Mouse (Mus musculus) cerebral cortex, adult 2 months (tissue): Measurements from ENCODE around the gene Ranbp1.

Source experiments
- WGBS: fragments of 180-500 bp; shearing (Covaris S2); methylation state at CpG from one replicate; pipeline ENCODE4 v1.1.7; 2018; 5-methylcytosine and 5-hydroxymethylcytosine counted together

Ranbp1 gene

DNA sequence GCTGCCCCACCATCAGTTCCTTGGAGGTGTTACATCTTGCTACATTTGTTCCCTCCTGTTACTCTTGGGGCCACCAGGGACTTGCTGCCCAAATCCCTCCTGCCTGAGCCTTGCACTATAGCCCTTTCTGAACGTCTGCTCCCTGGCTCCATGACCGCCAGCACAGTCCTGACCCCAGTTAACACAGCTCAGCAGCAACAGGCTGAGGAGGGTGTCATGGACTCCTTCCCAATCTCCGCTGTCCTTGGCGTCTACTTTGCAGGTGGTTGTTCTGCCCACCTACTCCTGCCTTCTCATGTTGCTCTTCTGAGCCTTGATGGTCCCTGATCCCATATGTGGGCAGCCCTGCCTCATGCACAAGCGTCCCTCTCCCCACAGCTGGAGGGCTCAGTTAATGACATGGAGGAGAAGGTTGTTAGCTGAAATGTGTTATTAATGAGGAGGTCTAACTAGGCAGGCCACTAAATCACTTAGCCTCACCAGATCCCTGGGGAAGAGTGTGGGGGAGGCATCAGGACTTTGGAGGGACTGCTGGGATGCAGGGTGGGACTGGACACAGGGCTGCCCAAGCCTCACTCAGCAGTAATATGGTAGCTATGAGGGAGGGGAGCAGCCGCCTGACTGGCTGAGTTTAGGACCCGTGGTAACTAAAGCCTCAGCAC lies 45.0 kb downstream of the Ranbp1 start:
- WGBS = 70% methylated on average over 7 of the region's 7 CpGs

DNA sequence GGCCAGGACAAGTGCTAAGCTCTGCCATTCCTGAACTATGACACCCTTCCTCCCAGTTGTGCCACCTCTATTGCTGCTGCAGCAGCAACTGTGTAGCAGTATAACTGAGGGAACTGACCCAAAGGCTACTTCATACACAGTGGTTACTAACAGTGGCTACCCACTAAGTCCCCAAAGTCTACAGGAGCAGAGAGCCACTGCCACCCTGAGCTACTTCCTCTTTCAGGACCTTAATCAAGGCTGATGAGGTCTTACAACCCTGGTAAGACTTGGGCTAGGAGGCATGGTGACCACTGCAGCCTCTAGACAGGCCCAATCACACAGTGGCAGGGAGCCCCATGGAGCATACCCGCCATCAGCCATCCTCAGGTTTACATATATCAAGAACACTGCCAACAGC lies 46.5 kb downstream of the Ranbp1 start:
- WGBS = 93% methylated on average over 1 of the region's 1 CpGs

DNA sequence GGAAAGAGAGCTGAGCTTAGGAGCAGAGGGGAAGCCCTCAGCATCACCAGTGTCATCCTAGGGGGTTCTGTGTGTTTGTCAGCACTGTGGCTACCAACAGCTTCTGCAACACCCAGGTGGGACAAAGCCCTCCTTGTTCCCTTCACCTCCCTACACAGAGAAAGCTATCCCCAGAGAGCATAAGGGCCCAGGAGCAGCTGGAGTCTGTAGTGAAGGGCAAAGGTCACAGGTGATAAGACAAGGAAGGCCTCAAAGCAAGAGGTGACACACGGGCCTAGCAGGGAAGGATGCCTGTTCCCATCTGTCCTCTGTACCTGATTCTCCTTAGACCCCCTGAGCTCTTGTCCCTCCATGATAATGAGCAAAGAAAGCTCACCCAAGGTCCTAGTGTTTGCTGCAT lies 46.9 kb downstream of the Ranbp1 start:
- WGBS = 85% methylated on average over 1 of the region's 1 CpGs

DNA sequence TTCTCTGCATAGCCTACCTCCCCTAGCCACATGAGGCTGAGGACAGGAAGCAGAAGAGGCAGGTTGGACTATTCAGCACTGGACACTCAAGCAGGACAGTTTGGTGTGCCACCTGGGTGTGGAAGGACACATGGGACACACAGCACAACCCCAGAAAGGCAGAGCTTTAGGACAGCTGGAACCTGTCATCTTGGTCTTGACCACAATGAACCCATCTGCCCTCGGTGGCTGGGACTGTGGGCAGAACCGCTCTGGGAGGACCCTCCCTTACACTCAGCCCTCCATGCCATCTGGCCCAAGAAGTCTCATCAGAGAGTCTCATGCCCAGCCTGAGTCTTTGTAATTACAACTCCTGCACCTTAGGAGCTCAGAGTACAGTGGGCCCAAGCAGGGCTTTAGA lies 48.5 kb downstream of the Ranbp1 start:
- WGBS = 97% methylated on average over 2 of the region's 2 CpGs

DNA sequence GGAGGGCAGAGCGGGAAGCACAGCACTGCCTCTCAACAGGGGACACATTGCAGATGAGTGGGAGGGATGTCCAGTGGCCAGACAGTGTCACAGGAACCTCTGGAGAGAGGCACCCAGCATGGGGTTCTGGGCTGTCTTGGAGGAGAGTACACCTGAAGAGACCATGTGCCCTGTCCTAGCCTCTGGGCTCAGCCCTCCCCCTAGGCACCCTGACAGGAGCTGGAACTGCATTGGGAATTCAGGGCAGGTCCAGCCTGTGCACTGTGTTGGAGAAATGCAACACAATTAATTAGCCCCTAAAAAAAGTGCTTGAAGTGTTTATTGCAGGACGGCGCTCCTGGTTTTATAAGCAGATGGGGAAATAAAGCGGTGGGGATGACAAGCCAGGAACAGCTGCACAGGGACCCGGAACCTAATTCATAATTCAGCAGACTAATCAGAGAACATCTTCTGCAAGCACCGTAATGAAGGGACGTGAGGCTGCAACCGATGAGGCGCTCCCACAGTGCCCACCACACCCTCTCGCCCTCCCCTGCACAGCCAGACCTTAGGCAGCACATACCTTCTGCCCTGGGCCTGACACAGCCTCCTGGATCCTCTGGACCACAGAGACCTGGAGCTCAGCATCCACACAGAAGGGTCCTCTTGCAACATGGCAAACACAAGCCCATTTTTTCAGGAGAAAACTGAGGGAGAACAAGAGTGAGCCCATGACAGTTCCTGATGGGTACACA lies 50.0 kb downstream of the Ranbp1 start:
- 61% methylated on average over 10 of the region's 10 CpGs for WGBS

DNA sequence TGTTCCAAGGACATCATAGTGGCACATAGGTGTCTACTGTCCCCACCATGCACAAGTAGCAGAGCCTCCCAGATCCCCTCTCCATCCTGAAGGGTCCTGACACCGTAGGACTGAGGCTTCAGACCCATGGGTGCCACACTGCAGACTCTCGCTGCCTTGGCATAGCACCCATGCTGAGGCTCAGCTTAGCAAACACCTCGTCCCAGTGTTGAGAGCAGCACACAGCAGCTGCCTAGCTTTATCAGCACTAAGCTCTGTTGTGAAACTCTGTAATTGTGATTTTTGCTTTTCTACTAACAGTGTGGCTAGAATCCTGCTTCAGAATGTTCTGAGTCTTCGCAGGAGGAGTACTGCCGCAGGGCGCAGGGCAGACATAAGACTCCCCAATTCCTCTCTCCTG lies 50.7 kb downstream of the Ranbp1 start:
- WGBS = 64% methylated on average over 6 of the region's 6 CpGs

DNA sequence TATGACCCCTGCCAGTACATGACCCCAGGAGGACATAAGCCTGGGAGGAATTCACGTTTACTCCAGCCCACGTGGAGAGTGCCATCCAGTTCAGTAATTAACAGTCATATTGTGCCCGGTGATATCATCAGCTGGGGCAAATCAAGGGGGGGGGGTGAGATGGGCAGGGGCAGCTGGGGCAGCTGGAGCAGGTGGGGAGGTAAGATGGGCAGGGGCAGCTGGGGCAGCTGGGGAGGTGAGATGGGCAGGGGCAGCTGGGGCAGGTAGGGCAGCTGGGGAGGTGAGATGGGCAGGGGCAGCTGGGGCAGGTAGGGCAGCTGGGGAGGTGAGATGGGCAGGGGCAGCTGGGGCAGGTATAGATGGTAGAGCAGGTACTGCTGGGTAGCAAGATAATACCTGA lies 53.0 kb downstream of the Ranbp1 start:
- WGBS = 22% methylated on average over 3 of the region's 3 CpGs

DNA sequence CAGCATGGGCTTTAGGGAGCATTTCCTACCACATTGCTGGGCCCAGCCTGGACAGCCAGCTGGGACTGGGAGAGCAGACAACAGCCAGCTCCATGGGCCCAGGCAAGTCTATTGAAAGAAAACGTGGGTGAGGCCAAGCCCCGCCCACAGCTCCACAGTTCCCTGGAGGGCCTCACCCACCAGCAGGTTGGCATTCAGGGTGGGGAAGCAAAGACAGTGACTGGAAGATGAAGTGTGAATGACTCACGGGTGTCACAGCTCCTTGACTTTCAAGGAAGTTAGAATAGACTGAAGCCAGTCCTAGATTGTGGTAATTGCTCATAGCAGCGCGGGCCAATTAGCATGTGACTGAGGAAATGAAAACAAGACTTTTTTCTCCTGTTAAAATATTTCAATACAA lies 53.5 kb downstream of the Ranbp1 start:
- 13% methylated on average over 5 of the region's 5 CpGs for WGBS

DNA sequence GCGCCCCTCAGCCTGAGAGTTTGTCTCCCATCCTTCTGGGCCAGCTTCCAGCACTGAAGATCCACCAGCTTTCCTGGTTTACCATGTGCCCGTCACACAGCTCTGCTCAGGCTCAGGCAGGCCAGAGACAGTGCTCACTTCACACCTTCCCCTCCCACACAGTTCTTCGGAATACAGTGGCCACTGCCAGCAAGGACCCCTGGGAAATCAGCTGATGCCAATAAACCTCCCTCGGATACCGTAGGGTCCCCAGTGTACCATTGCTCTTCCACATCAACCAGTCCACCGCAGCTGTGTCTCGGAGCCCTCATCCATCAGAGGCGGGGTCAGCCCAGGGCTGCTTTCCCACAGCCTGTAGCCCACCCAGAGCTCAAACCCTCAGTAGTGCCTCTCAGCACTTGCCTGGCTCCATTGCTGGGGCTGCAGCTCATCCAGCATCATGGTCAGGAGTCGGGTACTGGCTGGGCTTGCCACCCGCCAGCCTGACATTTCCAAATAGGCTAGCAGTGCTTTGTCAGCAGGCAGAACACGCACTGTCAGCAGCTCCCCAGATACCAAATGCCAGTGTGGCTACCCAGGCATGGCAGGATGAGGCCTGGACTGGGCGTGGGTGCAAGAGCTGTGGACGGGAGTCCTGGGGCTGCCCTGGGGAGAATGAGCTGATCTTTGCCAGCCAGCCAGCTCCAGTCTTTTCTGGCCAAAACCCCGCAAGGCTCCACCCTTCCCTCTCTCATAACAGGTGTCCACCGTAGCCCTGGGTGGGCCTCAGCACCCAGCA lies 54.1 kb downstream of the Ranbp1 start:
- 47% methylated on average over 15 of the region's 15 CpGs for WGBS

DNA sequence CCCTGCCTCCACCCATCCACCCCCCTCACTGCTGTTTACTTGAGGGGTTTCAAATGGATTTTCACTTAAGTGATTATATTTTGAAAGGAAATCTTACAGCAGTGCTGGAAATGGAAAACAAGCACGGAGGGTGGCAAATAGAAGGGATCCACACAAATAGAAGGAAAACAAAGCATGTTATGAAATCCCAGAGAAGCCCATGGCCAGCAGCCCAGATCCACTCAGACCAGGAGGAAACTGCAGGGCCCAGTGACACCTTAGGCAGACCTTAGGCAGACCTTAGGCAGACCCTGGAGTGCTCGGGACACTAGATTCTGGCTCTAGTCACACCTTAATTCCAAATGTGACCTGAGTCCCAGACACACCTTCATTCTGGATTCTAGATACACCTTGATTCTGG lies 57.5 kb downstream of the Ranbp1 start:
- 56% methylated on average over 2 of the region's 2 CpGs for WGBS
